7 mouse cellular contexts compared by ENCODE assay signal in genomic region chr8:83331899-83332697, GRCm38 (mm10). TPM values are rescaled to one million over a fixed set of nuclear protein-coding genes. Genes with fewer than 3 reads are reported as not detected.
DNase-seq lines count a peak whose midpoint lies in the region; ATAC-seq lines count a peak whose summit lies in the region.

TSS of gene Elmod2 (minus strand) at chr8:83332486.

- peak; percentile 98 for DNase-seq in adrenal gland, adult 2 months
- peak; percentile 91 for DNase-seq in embryo, embryonic 11.5 days (ENCODE audit: low read depth, low spot score)
- DNase-seq in gastrocnemius, postnatal 36 days = peak; percentile 94 to 97
- DNase-seq in left cerebral cortex, postnatal 25 days (ENCODE audit: low spot score in 2 of 2) = peak; percentile 97 to 98
- peak; percentile 97 for DNase-seq in midbrain, embryonic 10.5 days (ENCODE audit: low spot score)
- DNase-seq in right cerebral cortex, postnatal 4 days = peak; percentile 100

- no peaks in the 10 kb centered on the region for H3K4me1 ChIP-seq in intestine, embryonic 15.5 days (replicated peaks)
- peaks cover 17% of the 10 kb centered on the region for H3K4me1 ChIP-seq in midbrain, embryonic 10.5 days

- no peaks in the 10 kb centered on the region for H3K27me3 ChIP-seq in intestine, embryonic 15.5 days (replicated peaks)
- H3K27me3 ChIP-seq in midbrain, embryonic 10.5 days (ENCODE audit: low read depth, poor library complexity, severe bottlenecking) = peaks cover 18% of the 10 kb centered on the region

- no peaks in the 10 kb centered on the region for H3K36me3 ChIP-seq in intestine, embryonic 15.5 days
- peaks cover 22% of the 10 kb centered on the region for H3K36me3 ChIP-seq in midbrain, embryonic 10.5 days

- under 1% methylated on average over 84 of the region's 85 CpGs for whole genome bisulfite sequencing in intestine, embryonic 15.5 days
- under 1% methylated on average over 85 of the region's 85 CpGs for WGBS in midbrain, embryonic 10.5 days

- no peaks in the 10 kb centered on the region for H3K9me3 ChIP-seq in intestine, embryonic 15.5 days
- no peaks in the 10 kb centered on the region for H3K9me3 ChIP-seq in midbrain, embryonic 10.5 days (replicated peaks)

- peak within 1 kb of the TSS; percentile 51; the same call in 1 of the 2 replicates for H3K27ac ChIP-seq in intestine, embryonic 15.5 days
- H3K27ac ChIP-seq in midbrain, embryonic 10.5 days (replicated peaks) = peak within 1 kb of the TSS; percentile 92

- peak within 1 kb of the TSS; percentile 86 for H3K4me2 ChIP-seq in intestine, embryonic 15.5 days (replicated peaks)

- peak within 1 kb of the TSS; percentile 87 for H3K4me3 ChIP-seq in intestine, embryonic 15.5 days (replicated peaks)
- H3K4me3 ChIP-seq in midbrain, embryonic 10.5 days = peak within 1 kb of the TSS; percentile 92

- intact Hi-C loops in gastrocnemius, postnatal 36 days (cut with DNase I) = no loop called here
- intact Hi-C loops in left cerebral cortex, postnatal 25 days (cut with DNase I) = loop anchor here (1.0 kb wide), 1 partner anchor 110 kb away; no protein-coding TSS in a partner anchor

- peak within 1 kb of the TSS; percentile 74 for H3K9ac ChIP-seq in intestine, embryonic 15.5 days

- peak; percentile 100 for ATAC-seq in intestine, embryonic 15.5 days

RNA-seq across cellular contexts. Expression of gene Elmod2, which starts in this region (rescaled TPM):
- 10 to 100 TPM; 24.6 to 27.8 TPM for total RNA-seq in adrenal gland, adult 2 months (2021)
- 0.93 and 0.98 TPM in 2 replicates for polyA plus RNA-seq in adrenal gland, adult 2 months (2012; rRNA removed)
- 1 to 10 TPM; 6.2 to 6.4 TPM for total RNA-seq in gastrocnemius, postnatal 36 days (2021)
- polyA plus RNA-seq in intestine, embryonic 15.5 days (2015; fragmentation: Nextera tagmentation; extraction: Ambion mirVana) = 11.6 and 11.9 TPM in 2 replicates
- total RNA-seq in left cerebral cortex, postnatal 25 days (2021) = 10 to 100 TPM; 12.3 to 14.2 TPM
- 20.2 and 22.6 TPM in 2 replicates for polyA plus RNA-seq in midbrain, embryonic 10.5 days (2016; fragmentation: Nextera tagmentation; extraction: Ambion mirVana)

Comparison
In these comparisons a context has a peak if more than half of its experiments do, and no peak if none do; other contexts are left out.
1. Peak in every context shown above with its lines: DNase-seq, ATAC-seq, H3K4me3 ChIP-seq and H3K27ac ChIP-seq.